7 mouse cellular contexts compared by ENCODE assay signal in genomic region chr2:61454311-61454728, GRCm38 (mm10).
DNase-seq lines count a peak whose midpoint lies in the region; ATAC-seq and TF ChIP-seq lines count a peak whose summit lies in the region.

No protein-coding gene starts in this region.

- 7% methylated on average over 12 of the region's 12 CpGs for WGBS in embryonic facial prominence, embryonic 10.5 days
- 3% methylated on average over 12 of the region's 12 CpGs for WGBS in heart, adult 2 months
- WGBS in kidney, adult 2 months, result under 1% methylated on average over 12 of the region's 12 CpGs
- 4% methylated on average over 12 of the region's 12 CpGs for WGBS in limb, embryonic 11.5 days
- 4% methylated on average over 12 of the region's 12 CpGs for WGBS in midbrain, embryonic 15.5 days
- WGBS in spleen, adult 2 months, result 2% methylated on average over 12 of the region's 12 CpGs

- peak; percentile 100 for TF ChIP-seq CTCF in heart, adult 2 months (IDR thresholded peaks at IDR 0.05)
- TF ChIP-seq CTCF in kidney, adult 2 months (conservative IDR thresholded peaks at IDR 0.05; ENCODE audit: insufficient read depth, insufficient read length, low read depth, low read length), result peak; percentile 86
- peak; percentile 58; the same call in 1 of the 2 replicates for TF ChIP-seq CTCF in spleen, adult 2 months (IDR thresholded peaks at IDR 0.05; ENCODE audit: extremely low read depth, insufficient read depth, insufficient read length, insufficient replicate concordance)

- H3K4me3 ChIP-seq in embryonic facial prominence, embryonic 10.5 days, result peak overlapping the region; percentile 48
- peak overlapping the region; percentile 38 for H3K4me3 ChIP-seq in heart, adult 2 months
- H3K4me3 ChIP-seq in kidney, adult 2 months (ENCODE audit: insufficient read depth, low read depth, low read length), result peak overlapping the region; percentile 61
- peak overlapping the region; percentile 26 for H3K4me3 ChIP-seq in limb, embryonic 11.5 days (ENCODE audit: low read depth, low read length)
- peak overlapping the region; percentile 31 for H3K4me3 ChIP-seq in midbrain, embryonic 15.5 days
- peak overlapping the region; percentile 13; the same call in 1 of the 2 replicates for H3K4me3 ChIP-seq in spleen, adult 2 months (ENCODE audit: extremely low read depth, insufficient read depth, insufficient read length)

- peak overlapping the region; percentile 59 for H3K9ac ChIP-seq in heart, adult 2 months (ENCODE audit: low read depth, low read length)
- H3K9ac ChIP-seq in limb, embryonic 11.5 days (ENCODE audit: low read length), result peak overlapping the region; percentile 22; the same call in 1 of the 2 replicates
- peak overlapping the region; percentile 24; the same call in 1 of the 2 replicates for H3K9ac ChIP-seq in midbrain, embryonic 15.5 days

- DNase-seq in adrenal gland, postnatal 10 days, result peak; percentile 90
- peak; percentile 89 for DNase-seq in embryonic facial prominence, embryonic 10.5 days (ENCODE audit: low spot score)
- peak; percentile 84 to 85 for DNase-seq in heart, adult 2 months
- DNase-seq in kidney, adult 2 months, result peak; percentile 90
- peak; percentile 95 for DNase-seq in limb, embryonic 11.5 days (ENCODE audit: low spot score)
- DNase-seq in spleen, adult 2 months (ENCODE audit: low read depth in 1 of 2, low spot score in 2 of 2), result peak; percentile 29 to 50

- peak; percentile 72 for ATAC-seq in limb, embryonic 11.5 days (ENCODE audit: insufficient number of reproducible peaks, low FRiP score, low TSS enrichment, low read depth)
- peak; percentile 91 for ATAC-seq in midbrain, embryonic 15.5 days (replicated peaks)

- peak; percentile 70; the same call in 1 of the 2 replicates for TF ChIP-seq EP300 in heart, adult 2 months (IDR thresholded peaks at IDR 0.05; ENCODE audit: insufficient read depth, low read depth, low read length)

- no peaks in the 10 kb centered on the region for H3K36me3 ChIP-seq in embryonic facial prominence, embryonic 10.5 days (replicated peaks)
- H3K36me3 ChIP-seq in heart, adult 2 months (ENCODE audit: control insufficient read depth, insufficient read depth, low read length), result no peaks in the 10 kb centered on the region
- H3K36me3 ChIP-seq in kidney, adult 2 months (ENCODE audit: control insufficient read depth, insufficient read depth, low read length), result no peaks in the 10 kb centered on the region
- no peaks in the 10 kb centered on the region for H3K36me3 ChIP-seq in limb, embryonic 11.5 days (ENCODE audit: control insufficient read depth, insufficient read depth, low read length)
- H3K36me3 ChIP-seq in midbrain, embryonic 15.5 days (replicated peaks), result no peaks in the 10 kb centered on the region
- no peaks in the 10 kb centered on the region for H3K36me3 ChIP-seq in spleen, adult 2 months (ENCODE audit: control insufficient read depth, insufficient read depth, low read length)

- no peak for TF ChIP-seq POLR2A in heart, adult 2 months (IDR thresholded peaks at IDR 0.05; ENCODE audit: insufficient read depth, low read depth, low read length)
- TF ChIP-seq POLR2A in kidney, adult 2 months (IDR thresholded peaks at IDR 0.05; ENCODE audit: low read depth, low read length), result no peak
- no peak for TF ChIP-seq POLR2A in spleen, adult 2 months (IDR thresholded peaks at IDR 0.05; ENCODE audit: low read depth, low read length)

- no peaks in the 10 kb centered on the region for H3K79me2 ChIP-seq in heart, adult 2 months (replicated peaks; ENCODE audit: control insufficient read depth, insufficient read depth, low read length)

- intact Hi-C loops in heart, adult 2 months (cut with DNase I), result loop anchor here (2.0 to 10.0 kb wide), 5 partner anchors 52 to 850 kb away; no protein-coding TSS in a partner anchor

- no peaks in the 10 kb centered on the region; the same call in 1 of the 2 replicates for H3K27me3 ChIP-seq in embryonic facial prominence, embryonic 10.5 days (replicated peaks; ENCODE audit: low read depth, poor library complexity, severe bottlenecking)
- no peaks in the 10 kb centered on the region for H3K27me3 ChIP-seq in heart, adult 2 months (ENCODE audit: control insufficient read depth, insufficient read depth, low read length)
- H3K27me3 ChIP-seq in kidney, adult 2 months (replicated peaks; ENCODE audit: control insufficient read depth, insufficient read depth, low read length), result no peaks in the 10 kb centered on the region
- no peaks in the 10 kb centered on the region for H3K27me3 ChIP-seq in limb, embryonic 11.5 days (ENCODE audit: control insufficient read depth, insufficient read depth, low read length)
- no peaks in the 10 kb centered on the region for H3K27me3 ChIP-seq in midbrain, embryonic 15.5 days (replicated peaks)
- no peaks in the 10 kb centered on the region for H3K27me3 ChIP-seq in spleen, adult 2 months (ENCODE audit: control insufficient read depth, insufficient read depth, low read length)

- no peaks in the 10 kb centered on the region for H3K9me3 ChIP-seq in embryonic facial prominence, embryonic 10.5 days
- no peaks in the 10 kb centered on the region for H3K9me3 ChIP-seq in limb, embryonic 11.5 days (ENCODE audit: control insufficient read depth, low read length)
- H3K9me3 ChIP-seq in midbrain, embryonic 15.5 days, result no peaks in the 10 kb centered on the region

- H3K27ac ChIP-seq in embryonic facial prominence, embryonic 10.5 days (replicated peaks), result peak overlapping the region; percentile 73
- peak overlapping the region; percentile 87 for H3K27ac ChIP-seq in heart, adult 2 months
- H3K27ac ChIP-seq in kidney, adult 2 months (ENCODE audit: insufficient read depth, low read depth, low read length), result 0 out of 2 replicates have a peak overlapping the region, but pooled peaks have one; percentile 19
- H3K27ac ChIP-seq in limb, embryonic 11.5 days (replicated peaks; ENCODE audit: low read depth, low read length), result peak overlapping the region; percentile 67
- H3K27ac ChIP-seq in midbrain, embryonic 15.5 days, result peak overlapping the region; percentile 49; the same call in 1 of the 2 replicates
- H3K27ac ChIP-seq in spleen, adult 2 months (ENCODE audit: insufficient read depth, low read length), result no peak overlapping the region

- peak overlapping the region; percentile 60 for H3K4me2 ChIP-seq in limb, embryonic 11.5 days (ENCODE audit: low read depth, severe bottlenecking)
- H3K4me2 ChIP-seq in midbrain, embryonic 15.5 days, result peak overlapping the region; percentile 52

- H3K4me1 ChIP-seq in embryonic facial prominence, embryonic 10.5 days, result peaks cover 20% of the 10 kb centered on the region
- no peaks in the 10 kb centered on the region; the same call in 1 of the 2 replicates for H3K4me1 ChIP-seq in heart, adult 2 months (ENCODE audit: control insufficient read depth, insufficient read depth, low read length)
- no peaks in the 10 kb centered on the region for H3K4me1 ChIP-seq in kidney, adult 2 months (ENCODE audit: control insufficient read depth, insufficient read depth, low read length)
- H3K4me1 ChIP-seq in limb, embryonic 11.5 days (ENCODE audit: control insufficient read depth, insufficient read depth, low read length), result peaks cover 5% of the 10 kb centered on the region; the same call in 1 of the 2 replicates
- H3K4me1 ChIP-seq in midbrain, embryonic 15.5 days, result peaks cover 4% of the 10 kb centered on the region; the same call in 1 of the 2 replicates
- no peaks in the 10 kb centered on the region for H3K4me1 ChIP-seq in spleen, adult 2 months (ENCODE audit: control insufficient read depth, insufficient read depth, insufficient read length)

Comparison
In these comparisons a context has a peak if more than half of its experiments do, and no peak if none do; other contexts are left out.
1. DNase-seq: peak in every context shown above with its lines; median percentile 95 in limb, embryonic 11.5 days; 90 in adrenal gland, postnatal 10 days; 90 in kidney, adult 2 months; 89 in embryonic facial prominence, embryonic 10.5 days; 84 in heart, adult 2 months; 40 in spleen, adult 2 months.